Mouse (Mus musculus): ENCODE data around the gene Arf3.

- TF ChIP-seq POLR2A (IDR thresholded peaks at IDR 0.05; ENCODE audit: insufficient read depth, low read depth, low read length) (no peak), CTCF (IDR thresholded peaks at IDR 0.05; ENCODE audit: insufficient read depth, low read depth, low read length) (no peak)
Observed at GRCm38 (mm10) chr15:98774096-98774495, 11.1 kb upstream of the Arf3 start.
